Mouse (Mus musculus): Measurements from ENCODE around the gene Cfap61.

- TF ChIP-seq CTCF (IDR thresholded peaks at IDR 0.05; ENCODE audit: low read depth) (no peak), EP300 (IDR thresholded peaks at IDR 0.05; ENCODE audit: low read depth) (no peak)
Observed at GRCm38 (mm10) chr2:146183830-146184793, 249.5 kb downstream of the Cfap61 start.

Data from liver, postnatal 0 days (tissue).